Mouse (Mus musculus): ENCODE data around the gene Caml. TPM values are rescaled to one million over a fixed set of nuclear protein-coding genes. Genes with fewer than 3 reads are reported as not detected.
A peak's percentile ranks its signal among the peaks of the same experiment; 100 is the strongest.
"Not testable (repeated sequence)": the region's sequence is repeated elsewhere in the genome, so short reads cannot be mapped to it uniquely, and the experiment has no call there.

Caml gene
- polyA plus RNA-seq, 1 experiment from 2014 or later: 52.6 TPM

DNA sequence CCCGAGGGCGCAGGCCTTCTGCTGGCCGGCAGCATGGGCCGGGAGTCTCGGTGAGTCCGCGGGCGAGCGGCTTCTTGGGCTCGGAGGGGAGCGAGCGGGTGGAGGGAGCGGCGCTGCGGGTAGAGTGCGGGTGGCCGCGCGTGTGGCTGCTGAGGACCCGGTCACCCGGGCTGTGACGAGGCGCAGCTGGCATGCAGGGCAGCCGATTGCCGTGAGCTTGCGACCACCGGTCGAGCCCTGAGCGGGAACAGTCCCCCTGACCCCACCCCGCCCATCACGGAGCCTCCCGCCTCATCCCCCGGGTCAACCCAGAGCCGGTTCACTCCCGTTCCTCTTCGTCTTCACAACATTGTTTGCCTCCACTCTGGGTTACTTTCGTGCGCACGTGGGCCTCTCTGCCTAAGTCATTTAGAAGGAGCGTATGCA lies 12.4 kb downstream of the Caml start:
- Histone ChIP-seq H3K27ac (replicated peaks) (peak overlapping the region; percentile 91), H3K4me1 (peaks cover 16% of the 10 kb centered on the region), H3K36me3 (replicated peaks) (peaks cover 68% of the 10 kb centered on the region), H3K9me3 (no peaks in the 10 kb centered on the region), H3K4me3 (peak overlapping the region; percentile 100), H3K27me3 (replicated peaks; ENCODE audit: low read depth, poor library complexity, severe bottlenecking) (no peaks in the 10 kb centered on the region)
- WGBS: under 1% methylated on average over 40 of the region's 40 CpGs
- DNase-seq (ENCODE audit: low spot score): no peak

DNA sequence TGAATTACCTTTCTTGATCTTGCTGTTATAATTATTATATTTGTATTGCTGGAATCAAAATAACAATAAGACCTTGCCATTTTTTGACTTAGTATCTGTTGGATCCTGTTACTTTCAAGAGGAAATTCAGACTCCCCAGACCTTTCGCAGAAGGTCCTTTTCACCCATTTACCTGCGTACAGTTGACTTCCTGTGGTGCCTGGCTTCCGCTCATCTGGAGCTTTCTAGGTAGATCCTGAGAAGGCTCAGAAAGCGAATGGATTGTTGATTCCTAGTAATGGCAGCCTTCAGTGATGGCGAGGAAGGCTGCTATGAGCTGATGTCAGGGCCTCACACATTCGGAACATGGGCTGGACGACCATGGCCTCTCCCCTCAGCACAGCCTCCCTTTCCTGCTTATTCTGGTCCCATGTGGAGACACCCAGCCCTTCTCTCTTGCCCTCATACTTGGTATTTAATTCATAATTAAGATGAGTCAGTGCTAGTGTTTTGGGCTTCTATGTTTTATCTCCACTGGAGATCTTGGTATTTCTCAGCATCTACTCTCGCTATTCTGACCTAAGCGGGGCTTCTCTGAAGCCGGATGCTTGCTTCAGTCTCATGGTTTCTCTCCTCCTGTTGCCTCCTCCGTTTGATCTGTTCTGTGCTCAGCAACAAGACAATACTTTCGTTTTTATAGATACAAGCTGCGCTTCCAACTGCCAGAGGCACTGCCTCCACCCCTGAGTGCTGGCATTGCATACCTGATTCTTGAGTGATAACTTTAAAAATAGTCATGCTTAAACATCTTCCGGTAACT lies 13.6 kb downstream of the Caml start:
- Histone ChIP-seq H3K4me3 (peak overlapping the region; percentile 100), H3K36me3 (replicated peaks) (peaks cover 68% of the 10 kb centered on the region)
- DNase-seq (ENCODE audit: low spot score): no peak

GRCm38 (mm10) chr13:55640480-55640879 lies 17.7 kb downstream of the Caml start:
- H3K36me3 ChIP-seq (replicated peaks): peaks cover 83% of the 10 kb centered on the region
- not testable (repeated sequence) for H3K27ac ChIP-seq (replicated peaks)
- peak; percentile 84 for DNase-seq (ENCODE audit: low spot score)

More for the DNA sequence above, 13.6 kb downstream of the Caml start:
- no peak overlapping the region for H3K27ac ChIP-seq (replicated peaks)
- H3K27me3 ChIP-seq (replicated peaks; ENCODE audit: low read depth, poor library complexity, severe bottlenecking): no peaks in the 10 kb centered on the region
- no peaks in the 10 kb centered on the region for H3K9me3 ChIP-seq
- peaks cover 16% of the 10 kb centered on the region for H3K4me1 ChIP-seq
- WGBS: 90% methylated on average over 14 of the region's 14 CpGs

DNA sequence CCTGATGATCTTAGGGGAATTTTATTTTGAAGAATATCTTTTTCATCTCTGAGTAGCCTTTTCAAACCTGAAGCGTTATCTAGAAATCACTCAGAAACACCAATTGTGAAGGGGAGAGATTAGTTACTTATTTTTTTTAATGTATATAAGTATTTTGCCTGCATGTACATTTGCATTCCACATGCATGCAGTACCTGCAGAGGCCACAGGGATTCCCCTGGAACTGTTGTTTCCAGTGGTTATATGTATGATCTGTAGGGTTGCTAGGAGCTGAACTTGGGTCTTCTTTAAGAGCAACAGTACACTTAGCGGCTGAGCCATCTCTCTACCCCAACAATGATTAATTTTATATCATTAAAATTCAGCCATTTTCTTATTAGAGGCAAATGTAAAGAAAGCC lies 21.7 kb downstream of the Caml start:
- peak; percentile 40 for DNase-seq (ENCODE audit: low spot score)
- no peaks in the 10 kb centered on the region for H3K9me3 ChIP-seq
- no peaks in the 10 kb centered on the region for H3K27me3 ChIP-seq (replicated peaks; ENCODE audit: low read depth, poor library complexity, severe bottlenecking)
- WGBS: 94% methylated on average over 2 of the region's 2 CpGs
- peaks cover 94% of the 10 kb centered on the region for H3K36me3 ChIP-seq (replicated peaks)
- H3K4me1 ChIP-seq: no peaks in the 10 kb centered on the region
- H3K27ac ChIP-seq (replicated peaks): no peak overlapping the region
- H3K4me3 ChIP-seq: no peak overlapping the region

More at GRCm38 (mm10) chr13:55640480-55640879, 17.7 kb downstream of the Caml start:
- H3K9me3 ChIP-seq; H3K27me3 ChIP-seq (replicated peaks; ENCODE audit: low read depth, poor library complexity, severe bottlenecking); H3K4me1 ChIP-seq; H3K4me3 ChIP-seq: not testable (repeated sequence)
- WGBS: 63% methylated on average over 8 of the region's 8 CpGs

GRCm38 (mm10) chr13:55650098-55650497 lies 27.3 kb downstream of the Caml start:
- 90% methylated on average over 12 of the region's 12 CpGs for WGBS
- DNase-seq (ENCODE audit: low spot score): no peak
- H3K27ac ChIP-seq (replicated peaks): no peak overlapping the region
- peaks cover 100% of the 10 kb centered on the region for H3K36me3 ChIP-seq (replicated peaks)
- H3K27me3 ChIP-seq (replicated peaks; ENCODE audit: low read depth, poor library complexity, severe bottlenecking): no peaks in the 10 kb centered on the region
- no peaks in the 10 kb centered on the region for H3K4me1 ChIP-seq
- H3K9me3 ChIP-seq: no peaks in the 10 kb centered on the region
- no peak overlapping the region for H3K4me3 ChIP-seq

DNA sequence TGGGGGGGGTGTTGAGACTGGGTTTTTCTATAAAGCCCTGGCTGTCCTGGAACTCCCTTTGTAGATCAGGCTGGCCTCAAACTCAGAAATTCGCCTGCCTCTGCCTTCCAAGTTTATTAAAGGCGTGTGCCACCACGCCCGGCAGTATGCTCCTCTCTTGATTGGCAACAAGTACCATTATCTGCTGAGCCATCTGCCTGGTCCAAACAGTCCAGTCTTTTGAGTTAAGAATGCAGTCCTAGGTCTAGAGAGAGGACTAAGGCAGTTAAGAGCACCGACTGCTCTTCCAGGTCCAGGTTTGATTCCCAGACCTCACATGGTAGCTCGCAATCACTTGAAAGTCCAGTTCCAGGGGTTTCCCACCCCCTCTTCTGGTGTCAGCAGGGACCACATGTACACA lies 28.2 kb downstream of the Caml start:
- peaks cover 100% of the 10 kb centered on the region for H3K36me3 ChIP-seq (replicated peaks)
- no peak overlapping the region for H3K27ac ChIP-seq (replicated peaks)
- no peaks in the 10 kb centered on the region for H3K27me3 ChIP-seq (replicated peaks; ENCODE audit: low read depth, poor library complexity, severe bottlenecking)
- H3K4me3 ChIP-seq: no peak overlapping the region
- 91% methylated on average over 6 of the region's 6 CpGs for WGBS
- no peaks in the 10 kb centered on the region for H3K4me1 ChIP-seq
- DNase-seq (ENCODE audit: low spot score): no peak
- no peaks in the 10 kb centered on the region for H3K9me3 ChIP-seq

DNA sequence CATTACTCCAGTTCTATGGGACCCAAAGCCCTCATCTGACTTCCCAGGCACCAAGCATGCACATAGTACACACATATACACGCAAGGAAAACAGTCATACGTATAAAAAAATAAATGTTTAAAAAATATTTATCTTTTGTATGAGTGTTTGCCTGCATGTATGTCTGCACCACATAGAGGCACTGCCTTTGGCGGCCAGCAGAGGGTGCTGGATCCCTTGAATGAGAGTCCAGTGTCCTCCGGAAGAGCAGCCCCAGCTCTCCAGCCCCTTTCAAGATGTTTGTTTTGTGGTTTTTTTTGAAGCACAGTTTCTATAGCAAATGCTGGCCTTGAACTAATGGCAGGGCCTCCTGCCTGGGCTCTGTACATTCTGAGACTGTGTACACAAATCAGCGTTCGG lies 45.7 kb downstream of the Caml start:
- Histone ChIP-seq H3K27ac (replicated peaks) (no peak overlapping the region), H3K27me3 (replicated peaks; ENCODE audit: low read depth, poor library complexity, severe bottlenecking) (no peaks in the 10 kb centered on the region), H3K9me3 (peaks cover 6% of the 10 kb centered on the region; the same call in 1 of the 2 replicates), H3K36me3 (replicated peaks) (peaks cover 97% of the 10 kb centered on the region), H3K4me3 (no peak overlapping the region), H3K4me1 (no peaks in the 10 kb centered on the region)
- WGBS: 83% methylated on average over 6 of the region's 6 CpGs
- DNase-seq (ENCODE audit: low spot score): peak; percentile 64

DNA sequence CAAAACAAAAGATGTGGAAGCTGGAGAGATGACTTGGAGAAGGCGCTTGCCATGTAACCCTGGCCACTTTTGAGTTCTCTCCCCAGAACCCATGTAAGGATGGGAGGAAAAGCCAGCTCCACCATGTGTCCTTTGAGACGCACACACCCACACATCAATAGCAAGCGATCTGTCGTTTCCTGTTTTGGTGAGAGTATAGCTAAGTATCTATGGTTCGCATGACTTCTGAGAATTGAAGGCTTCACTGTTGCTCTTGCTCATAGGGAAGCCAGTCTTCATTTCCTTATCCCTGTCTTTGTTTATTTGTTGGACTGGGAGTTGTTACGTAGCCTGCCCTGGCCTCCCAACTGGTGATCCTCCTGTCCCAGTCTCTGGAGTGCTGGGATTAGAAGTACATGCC lies 49.9 kb downstream of the Caml start:
- DNase-seq (ENCODE audit: low spot score): no peak
- H3K4me3 ChIP-seq: no peak overlapping the region
- no peaks in the 10 kb centered on the region for H3K27me3 ChIP-seq (replicated peaks; ENCODE audit: low read depth, poor library complexity, severe bottlenecking)
- peaks cover 98% of the 10 kb centered on the region for H3K36me3 ChIP-seq (replicated peaks)
- WGBS: 93% methylated on average over 6 of the region's 6 CpGs
- peaks cover 6% of the 10 kb centered on the region; the same call in 1 of the 2 replicates for H3K9me3 ChIP-seq
- H3K4me1 ChIP-seq: no peaks in the 10 kb centered on the region
- no peak overlapping the region for H3K27ac ChIP-seq (replicated peaks)

- 91% methylated on average over 8 of the region's 8 CpGs for WGBS
- peaks cover 98% of the 10 kb centered on the region for H3K36me3 ChIP-seq (replicated peaks)
Observed at GRCm38 (mm10) chr13:55677364-55677763, 54.6 kb downstream of the Caml start.

More at GRCm38 (mm10) chr13:55677364-55677763, 54.6 kb downstream of the Caml start:
- Histone ChIP-seq H3K9me3 (no peaks in the 10 kb centered on the region), H3K4me1 (no peaks in the 10 kb centered on the region), H3K4me3 (no peak overlapping the region), H3K27me3 (replicated peaks; ENCODE audit: low read depth, poor library complexity, severe bottlenecking) (no peaks in the 10 kb centered on the region), H3K27ac (replicated peaks) (no peak overlapping the region)
- no peak for DNase-seq (ENCODE audit: low spot score)

Other genes with a start within 250 kb of the Caml start
- not detected in 2 replicates for gene Slc34a1, start 224.8 kb upstream of the Caml start, polyA plus RNA-seq (2016; fragmentation: Nextera tagmentation; extraction: Ambion mirVana)
- not detected in 2 replicates for gene Pfn3, start 207.8 kb upstream of the Caml start, polyA plus RNA-seq (2016; fragmentation: Nextera tagmentation; extraction: Ambion mirVana)
- 0.13 TPM in 1 of 2 replicates, not detected in the other for gene F12, start 196.2 kb upstream of the Caml start, polyA plus RNA-seq (2016; fragmentation: Nextera tagmentation; extraction: Ambion mirVana)
- 65.2 and 65.6 TPM in 2 replicates for gene Grk6, start 177.9 kb upstream of the Caml start, polyA plus RNA-seq (2016; fragmentation: Nextera tagmentation; extraction: Ambion mirVana)
- gene Prr7, start 158.7 kb upstream of the Caml start, polyA plus RNA-seq (2016; fragmentation: Nextera tagmentation; extraction: Ambion mirVana): 0.54 TPM in 2 replicates
- 412 and 419 TPM in 2 replicates for gene Dbn1, start 134.9 kb upstream of the Caml start, polyA plus RNA-seq (2016; fragmentation: Nextera tagmentation; extraction: Ambion mirVana)
- 209 and 215 TPM in 2 replicates for gene Pdlim7, start 109.3 kb upstream of the Caml start, polyA plus RNA-seq (2016; fragmentation: Nextera tagmentation; extraction: Ambion mirVana)
- 3.6 and 4.2 TPM in 2 replicates for gene Dok3, start 93.7 kb upstream of the Caml start, polyA plus RNA-seq (2016; fragmentation: Nextera tagmentation; extraction: Ambion mirVana)
- gene Ddx41, start 86.3 kb upstream of the Caml start, polyA plus RNA-seq (2016; fragmentation: Nextera tagmentation; extraction: Ambion mirVana): 90.0 and 93.5 TPM in 2 replicates
- gene Fam193b, start 51.9 kb upstream of the Caml start, polyA plus RNA-seq (2016; fragmentation: Nextera tagmentation; extraction: Ambion mirVana): 62.7 and 67.3 TPM in 2 replicates
- gene Tmed9, start 49.3 kb upstream of the Caml start, polyA plus RNA-seq (2016; fragmentation: Nextera tagmentation; extraction: Ambion mirVana): 120 and 121 TPM in 2 replicates
- 30.1 and 32.0 TPM in 2 replicates for gene B4galt7, start 23.1 kb upstream of the Caml start, polyA plus RNA-seq (2016; fragmentation: Nextera tagmentation; extraction: Ambion mirVana)
- gene Ddx46, start 12.0 kb downstream of the Caml start, polyA plus RNA-seq (2016; fragmentation: Nextera tagmentation; extraction: Ambion mirVana): 44.7 and 47.4 TPM in 2 replicates
- 55.5 and 60.7 TPM in 2 replicates for gene B230219D22Rik, start 70.1 kb downstream of the Caml start, polyA plus RNA-seq (2016; fragmentation: Nextera tagmentation; extraction: Ambion mirVana)
- 65.1 and 68.0 TPM in 2 replicates for gene Txndc15, start 91.6 kb downstream of the Caml start, polyA plus RNA-seq (2016; fragmentation: Nextera tagmentation; extraction: Ambion mirVana)
- 36.3 and 43.7 TPM in 2 replicates for gene Pcbd2, start 104.4 kb downstream of the Caml start, polyA plus RNA-seq (2016; fragmentation: Nextera tagmentation; extraction: Ambion mirVana)
- gene Catsper3, start 161.6 kb downstream of the Caml start, polyA plus RNA-seq (2016; fragmentation: Nextera tagmentation; extraction: Ambion mirVana): not detected in 2 replicates
- gene Pitx1, start 213.2 kb downstream of the Caml start, polyA plus RNA-seq (2016; fragmentation: Nextera tagmentation; extraction: Ambion mirVana): 44.2 and 52.9 TPM in 2 replicates